Mouse (Mus musculus) MEL (cell line): ENCODE data around the gene Fbxo21. TPM values are rescaled to one million over a fixed set of nuclear protein-coding genes. Genes with fewer than 3 reads are reported as not detected.

Experiments used
- DNase-seq: peaks from one replicate; pipeline ENCODE4 v3.0.0; 2011; ENCODE audit warnings: low read depth, low spot score
- H3K27ac ChIP-seq: 2 replicates; pipeline ENCODE4 v1.5.1; 2012; ENCODE audit warnings: low read depth, mild to moderate bottlenecking, control low read depth, low read length, moderate library complexity; ENCODE audit not compliant: control insufficient read depth
- H3K27me3 ChIP-seq, 2 experiments: fragments of 150-350 bp in 1 of 2; sonication (generic) in 1 of 2; 2 replicates each; pipeline ENCODE4 v1.6.1; 2012; ENCODE audit warnings: low read length in 2 of 2, mild to moderate bottlenecking in 2 of 2, improper control_type of control experiment in 1 of 2, moderate library complexity in 1 of 2; ENCODE audit not compliant: insufficient read depth in 2 of 2, control insufficient read depth in 1 of 2
- H3K36me3 ChIP-seq, 2 experiments: 2 replicates each; pipeline ENCODE4 v1.6.1; 2012 to 2014; ENCODE audit warnings: low read length in 2 of 2, improper control_type of control experiment in 1 of 2, inconsistent platforms in 1 of 2, mild to moderate bottlenecking in 1 of 2; ENCODE audit not compliant: insufficient read depth in 2 of 2, control insufficient read depth in 1 of 2
- H3K4me1 ChIP-seq, 2 experiments: fragments of 150-350 bp in 1 of 2; sonication (generic) in 1 of 2; 2 replicates each; pipeline ENCODE4 v1.6.1; 2012; ENCODE audit warnings: low read length in 2 of 2, improper control_type of control experiment in 1 of 2, mild to moderate bottlenecking in 1 of 2; ENCODE audit not compliant: insufficient read depth in 2 of 2, control insufficient read depth in 1 of 2
- H3K4me3 ChIP-seq, 2 experiments: fragments of 150-350 bp in 1 of 2; sonication (generic) in 1 of 2; 2 replicates each; pipeline ENCODE4 v1.5.1; 2012; ENCODE audit warnings: low read depth in 2 of 2, low read length in 2 of 2, mild to moderate bottlenecking in 2 of 2, moderate library complexity in 2 of 2, control low read depth in 1 of 2, improper control_type of control experiment in 1 of 2; ENCODE audit not compliant: control insufficient read depth in 1 of 2, insufficient read depth in 1 of 2
- H3K79me2 ChIP-seq: 2 replicates; pipeline ENCODE4 v1.6.1; 2012; ENCODE audit warnings: mild to moderate bottlenecking, low read length, moderate library complexity; ENCODE audit not compliant: control insufficient read depth, poor library complexity, insufficient read depth
- H3K9ac ChIP-seq: 2 replicates; pipeline ENCODE4 v1.6.1; 2012; ENCODE audit warnings: low read depth, mild to moderate bottlenecking, control low read depth, low read length, moderate library complexity; ENCODE audit not compliant: control insufficient read depth, poor library complexity, severe bottlenecking
- H3K9me3 ChIP-seq: fragments of 150-350 bp; sonication (generic); replicated peaks from 2 replicates; pipeline ENCODE4 v1.6.1; 2012; ENCODE audit warnings: mild to moderate bottlenecking, low read length, improper control_type of control experiment, moderate library complexity; ENCODE audit not compliant: insufficient read depth
- BHLHE40 ChIP-seq: IDR thresholded peaks from 2 replicates; pipeline ENCODE4 v1.6.1; 2012; ENCODE audit warnings: low read depth, mild to moderate bottlenecking, inconsistent platforms, low read length, improper control_type of control experiment, borderline replicate concordance
- CHD1 ChIP-seq: IDR thresholded peaks from 2 replicates; pipeline ENCODE4 v1.6.1; 2012; ENCODE audit warnings: low read depth, mild to moderate bottlenecking, inconsistent platforms, low read length, improper control_type of control experiment
- CHD2 ChIP-seq: IDR thresholded peaks from 2 replicates; pipeline ENCODE4 v1.6.1; 2011; ENCODE audit warnings: low read length, improper control_type of control experiment
- CTCF ChIP-seq, 3 experiments: IDR thresholded peaks in 2 of 3; conservative IDR thresholded peaks in 1 of 3; 2 replicates each; pipeline ENCODE4 v1.5.1; 2011 to 2012; ENCODE audit warnings: low read length in 3 of 3, low read depth in 2 of 3, mild to moderate bottlenecking in 2 of 3, improper control_type of control experiment in 1 of 3, inconsistent platforms in 1 of 3, mixed read lengths in 1 of 3, moderate library complexity in 1 of 3; ENCODE audit not compliant: control insufficient read depth in 1 of 3, insufficient read depth in 1 of 3, poor library complexity in 1 of 3, severe bottlenecking in 1 of 3
- HCFC1 ChIP-seq: IDR thresholded peaks from 2 replicates; pipeline ENCODE4 v1.6.1; 2012; ENCODE audit warnings: low read depth, mild to moderate bottlenecking, inconsistent platforms, low read length, improper control_type of control experiment, moderate library complexity
- MAZ ChIP-seq: IDR thresholded peaks from 2 replicates; pipeline ENCODE4 v1.6.1; 2012; ENCODE audit warnings: low read depth, mild to moderate bottlenecking, inconsistent platforms, low read length, improper control_type of control experiment
- MEF2A ChIP-seq: IDR thresholded peaks from 2 replicates; pipeline ENCODE4 v1.6.1; 2014; ENCODE audit warnings: low read depth, mild to moderate bottlenecking, inconsistent platforms, low read length, improper control_type of control experiment; ENCODE audit not compliant: poor library complexity, insufficient replicate concordance, severe bottlenecking; ENCODE audit errors: extremely low read depth
- MYB ChIP-seq: IDR thresholded peaks from 2 replicates; pipeline ENCODE4 v1.6.1; 2011; ENCODE audit warnings: mild to moderate bottlenecking, low read depth, low read length, improper control_type of control experiment
- MYC ChIP-seq: IDR thresholded peaks from 2 replicates; pipeline ENCODE4 v1.6.1; 2011; ENCODE audit warnings: low read depth, mild to moderate bottlenecking, low read length, improper control_type of control experiment, moderate library complexity
- POLR2AphosphoS2 ChIP-seq: IDR thresholded peaks from 2 replicates; pipeline ENCODE4 v1.6.1; 2011; ENCODE audit warnings: low read length, improper control_type of control experiment
- RAD21 ChIP-seq: IDR thresholded peaks from 2 replicates; pipeline ENCODE4 v1.6.1; 2011; ENCODE audit warnings: mild to moderate bottlenecking, low read depth, low read length, improper control_type of control experiment
- SMC3 ChIP-seq: IDR thresholded peaks from 2 replicates; pipeline ENCODE4 v1.6.1; 2011; ENCODE audit warnings: low read depth, low read length, improper control_type of control experiment
- TAL1 ChIP-seq: IDR thresholded peaks from 2 replicates; pipeline ENCODE4 v1.6.1; 2012; ENCODE audit warnings: mild to moderate bottlenecking, inconsistent platforms, low read length, moderate library complexity, mixed read lengths
- TCF12 ChIP-seq: IDR thresholded peaks from 2 replicates; pipeline ENCODE4 v1.6.1; 2014; ENCODE audit warnings: low read depth, mild to moderate bottlenecking, inconsistent platforms, low read length, improper control_type of control experiment, moderate library complexity
- USF1 ChIP-seq: IDR thresholded peaks from 2 replicates; pipeline ENCODE4 v1.6.1; 2014; ENCODE audit warnings: low read depth, mild to moderate bottlenecking, inconsistent platforms, low read length, improper control_type of control experiment, moderate library complexity
- USF2 ChIP-seq, 2 experiments: IDR thresholded peaks; 2 replicates each; pipeline ENCODE4 v1.6.1; 2011 to 2012; ENCODE audit warnings: improper control_type of control experiment in 2 of 2, low read length in 2 of 2, borderline replicate concordance in 1 of 2, inconsistent platforms in 1 of 2, low read depth in 1 of 2, mild to moderate bottlenecking in 1 of 2; ENCODE audit not compliant: insufficient read depth in 1 of 2
- ZC3H11A ChIP-seq: IDR thresholded peaks from 2 replicates; pipeline ENCODE4 v1.6.1; 2012; ENCODE audit warnings: low read depth, mild to moderate bottlenecking, inconsistent platforms, low read length, improper control_type of control experiment
- ZKSCAN1 ChIP-seq: IDR thresholded peaks from 2 replicates; pipeline ENCODE4 v1.6.1; 2012; ENCODE audit warnings: low read depth, mild to moderate bottlenecking, inconsistent platforms, low read length, improper control_type of control experiment, moderate library complexity
- ZNF384 ChIP-seq: IDR thresholded peaks from 2 replicates; pipeline ENCODE4 v1.6.1; 2012; ENCODE audit warnings: low read depth, mild to moderate bottlenecking, inconsistent platforms, low read length, improper control_type of control experiment
- polyA plus RNA-seq, 2 experiments: library from polyadenylated mRNA; stranded (reverse) in 1 of 2; unstranded in 1 of 2; fragments of >175 nt in 1 of 2; fragments of >200 nt in 1 of 2; gene quantifications; 2 replicates each; pipeline versions ENCODE4 v1.2.1 to v1.2.4; 2012; ENCODE audit warnings: low replicate concordance in 2 of 2, low read depth in 1 of 2; ENCODE audit not compliant: insufficient read length in 2 of 2, insufficient read depth in 1 of 2, missing spikeins in 1 of 2
- total RNA-seq: library from RNA; depleted of rRNA; stranded (reverse); fragments of 300-350 nt; gene quantifications from 2 replicates; pipeline ENCODE4 v1.2.3, GENCODE M21; 2012

Gene Fbxo21
- total and polyA plus RNA-seq, 3 experiments, result 10.4 to 20.5 TPM; not detected in 1

DNA sequence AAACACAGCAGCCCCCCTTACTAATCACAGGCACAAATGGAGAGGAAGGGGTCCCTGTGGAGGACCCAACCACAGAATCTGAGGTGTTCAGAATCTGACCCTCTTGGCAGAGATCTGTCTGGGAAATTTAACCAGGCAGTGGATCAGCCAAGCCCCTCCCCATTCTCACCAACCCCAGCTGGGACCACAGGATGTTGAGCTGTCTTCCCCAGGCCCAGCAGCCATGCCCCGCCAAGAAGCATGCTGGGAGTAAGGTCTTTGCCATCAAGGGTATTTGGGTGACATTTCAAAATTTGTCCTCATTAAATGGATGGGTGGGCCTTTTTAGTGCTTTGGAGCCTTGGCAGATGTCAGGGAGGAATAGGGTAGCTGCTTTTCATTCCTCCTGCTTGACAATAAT lies 22.1 kb upstream of the Fbxo21 start:
- Histone ChIP-seq H3K4me1 (no peaks in the 10 kb centered on the region), H3K36me3 (no peaks in the 10 kb centered on the region), H3K9ac (no peak overlapping the region), H3K9me3 (no peaks in the 10 kb centered on the region), H3K79me2 (no peaks in the 10 kb centered on the region; the same call in 1 of the 2 replicates), H3K4me3 (no peak overlapping the region), H3K27me3 (no peaks in the 10 kb centered on the region), H3K27ac (no peak overlapping the region)
- DNase-seq, result no peak
- TF ChIP-seq USF2 (IDR thresholded peaks at IDR 0.05; ENCODE audit: borderline replicate concordance in 1 of 2, insufficient read depth in 1 of 2, low read depth in 1 of 2, low read length in 2 of 2) (no peak), BHLHE40 (no peak), POLR2AphosphoS2 (no peak), ZKSCAN1 (no peak), MYB (no peak), CHD1 (no peak), MEF2A (no peak), MYC (no peak), HCFC1 (no peak), CHD2 (no peak), ZC3H11A (no peak), MAZ (no peak)

GRCm38 (mm10) chr5:117955675-117956420 lies 20.7 kb upstream of the Fbxo21 start:
- H3K36me3 ChIP-seq, result no peaks in the 10 kb centered on the region
- no peak overlapping the region for H3K27ac ChIP-seq
- H3K9me3 ChIP-seq, result no peaks in the 10 kb centered on the region
- no peaks in the 10 kb centered on the region for H3K4me1 ChIP-seq
- no peaks in the 10 kb centered on the region for H3K79me2 ChIP-seq
- H3K27me3 ChIP-seq, result no peaks in the 10 kb centered on the region
- TF ChIP-seq ZNF384, result peak; percentile 98
- peak; percentile 54 for TF ChIP-seq RAD21
- TF ChIP-seq SMC3, result peak; percentile 57
- no peak for TF ChIP-seq TCF12
- no peak for TF ChIP-seq USF2 (IDR thresholded peaks at IDR 0.05; ENCODE audit: borderline replicate concordance in 1 of 2, insufficient read depth in 1 of 2, low read depth in 1 of 2, low read length in 2 of 2)
- TF ChIP-seq MAZ, result no peak
- peak; percentile 64 to 69 (median 67) for TF ChIP-seq CTCF (IDR thresholded peaks at IDR 0.05 in 2 of 3, conservative IDR thresholded peaks at IDR 0.05 in 1 of 3; ENCODE audit: control insufficient read depth in 1 of 3, insufficient read depth in 1 of 3, low read depth in 2 of 3, low read length in 3 of 3, poor library complexity in 1 of 3, severe bottlenecking in 1 of 3)
- TF ChIP-seq USF1, result no peak
- no peak for TF ChIP-seq TAL1
- H3K9ac ChIP-seq, result no peak overlapping the region
- no peak overlapping the region for H3K4me3 ChIP-seq
- DNase-seq, result peak; percentile 63
